Mouse (Mus musculus) small intestine, adult 2 months (tissue): Measurements from ENCODE around the gene Asl.

Experiments used
- CTCF ChIP-seq: fragments of 200-500 bp; IDR thresholded peaks from 2 replicates; pipeline ENCODE4 v1.5.1; 2012; ENCODE audit warnings: low read depth, mild to moderate bottlenecking, control low read depth, inconsistent platforms, low read length, moderate library complexity, mixed read lengths; ENCODE audit not compliant: insufficient replicate concordance, insufficient read length; ENCODE audit errors: extremely low read depth
- POLR2A ChIP-seq: fragments of 200-500 bp; IDR thresholded peaks from 2 replicates; pipeline ENCODE4 v1.6.1; 2012; ENCODE audit warnings: low read depth, mild to moderate bottlenecking, control low read depth, inconsistent platforms, low read length, moderate library complexity

DNA sequence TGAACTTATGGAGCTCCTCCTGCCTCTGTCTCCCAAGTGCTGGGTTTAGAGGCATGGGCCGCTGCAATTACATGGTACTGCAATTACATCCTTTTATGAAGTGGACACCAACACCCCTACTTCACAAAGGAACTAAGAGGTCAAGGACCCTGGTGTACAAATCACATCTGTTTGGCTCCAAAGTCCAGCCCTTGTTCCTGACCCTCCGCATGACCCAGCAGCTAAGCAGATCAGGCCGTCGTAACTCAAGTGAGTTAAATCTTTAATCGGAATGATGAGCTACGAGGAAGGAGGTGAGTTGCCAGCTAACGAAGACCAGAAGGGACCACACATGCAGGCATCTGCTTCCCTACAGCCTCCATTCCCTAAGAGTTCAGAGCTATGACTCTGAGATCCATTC lies 6.7 kb downstream of the Asl start:
- TF ChIP-seq CTCF (no peak), POLR2A (no peak)
